Mouse (Mus musculus) naive thymus-derived CD4-positive, alpha-beta T cell, adult 5 months (primary cell): ENCODE data around the gene Tbc1d9b. TPM values are rescaled to one million over a fixed set of nuclear protein-coding genes. Genes with fewer than 3 reads are reported as not detected.

Experiments used
- polyA plus RNA-seq: library from polyadenylated mRNA; unstranded; fragments of 100-300 nt; shearing (Covaris generic); gene quantifications from one replicate; pipeline ENCODE4 v1.2.1, GENCODE M21; 2017

Tbc1d9b gene
- 52.6 TPM for polyA plus RNA-seq

DNA sequence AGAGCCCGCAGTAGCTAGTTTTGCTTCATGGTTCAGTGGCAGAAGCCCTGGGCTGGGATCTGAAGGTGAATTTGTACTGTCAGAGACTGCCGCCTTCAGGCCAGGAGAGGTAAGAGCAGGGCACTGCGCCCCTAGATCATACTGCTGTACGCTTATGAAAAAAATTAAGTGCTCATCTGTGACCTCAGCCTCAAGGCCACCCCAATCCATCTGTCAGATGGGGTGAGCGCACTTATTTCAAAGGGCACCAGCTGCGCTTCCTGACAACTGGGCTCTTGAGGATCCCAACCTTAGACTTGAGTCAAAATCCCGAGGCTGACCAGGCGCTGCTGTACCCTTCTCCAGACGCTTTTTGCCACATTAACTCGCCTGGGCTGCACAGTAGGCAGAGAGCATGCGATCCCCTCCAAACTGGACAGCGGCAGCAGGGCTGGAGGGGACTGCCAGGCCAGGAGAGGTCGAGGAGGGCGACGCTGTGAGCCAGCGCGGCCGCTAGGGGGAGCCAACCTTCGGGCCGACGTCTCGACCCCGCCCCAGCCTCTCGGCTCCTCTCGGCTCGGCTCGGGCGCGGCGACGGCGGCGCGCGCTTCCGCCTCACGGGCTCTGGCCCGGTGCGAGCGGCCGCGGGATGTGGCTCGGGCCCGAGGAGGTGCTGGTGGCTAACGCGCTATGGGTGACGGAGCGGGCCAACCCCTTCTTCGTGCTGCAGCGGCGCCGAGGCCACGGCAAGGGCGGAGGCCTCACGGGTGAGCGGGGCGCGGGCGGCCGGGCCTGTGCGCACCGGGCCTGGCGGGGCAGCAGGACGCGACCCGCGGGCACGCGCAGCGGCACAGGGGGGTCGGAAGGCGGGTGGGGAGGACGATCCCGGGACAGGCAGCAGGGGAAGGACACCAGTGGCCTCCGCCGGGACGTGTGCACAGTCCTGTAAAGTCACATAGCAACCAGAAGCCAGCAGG is at the start of gene Tbc1d9b:
Tbc1d9b (plus strand) TSS at position 586 of the 956 bp plus-strand sequence.

GRCm38 (mm10) chr11:50174111-50174729 is 43.0 kb downstream of the Tbc1d9b start, which contains the start of gene Mrnip:
Mrnip (plus strand) TSS chr11:50174444.

GRCm38 (mm10) chr11:50210505-50211151 is 79.4 kb downstream of the Tbc1d9b start, which contains the start of the genes Sqstm1 and Mgat4b:
Sqstm1 (minus strand) TSS chr11:50210827.
Mgat4b (plus strand) TSS chr11:50210890.

Other genes with a start within 250 kb of the Tbc1d9b start
- gene Rasgef1c, start 229.6 kb upstream of the Tbc1d9b start, polyA plus RNA-seq = not detected
- 46.8 TPM for gene Rnf130, start 106.0 kb upstream of the Tbc1d9b start, polyA plus RNA-seq
- 1.6 TPM for gene Mrnip, start 43.0 kb downstream of the Tbc1d9b start, polyA plus RNA-seq
- 874 TPM for gene Sqstm1, start 79.4 kb downstream of the Tbc1d9b start, polyA plus RNA-seq
- gene Mgat4b, start 79.5 kb downstream of the Tbc1d9b start, polyA plus RNA-seq = 7.9 TPM
- 1.1 TPM for gene Ltc4s, start 107.2 kb downstream of the Tbc1d9b start, polyA plus RNA-seq
- gene Maml1, start 160.9 kb downstream of the Tbc1d9b start, polyA plus RNA-seq = 5.9 TPM
- 139 TPM for gene Canx, start 194.3 kb downstream of the Tbc1d9b start, polyA plus RNA-seq
- gene Cby3, start 223.1 kb downstream of the Tbc1d9b start, polyA plus RNA-seq = not detected
- gene Hnrnph1, start 245.6 kb downstream of the Tbc1d9b start, polyA plus RNA-seq = 333 TPM